Mouse (Mus musculus) kidney, postnatal 0 days (tissue): ENCODE results near the gene Tmem125. TPM values are rescaled to one million over a fixed set of nuclear protein-coding genes. Genes with fewer than 3 reads are reported as not detected.

Experiments used
- ATAC-seq: fragments of 200-750 bp; cut with Nextera tagmentation; replicated peaks from 2 replicates; pipeline ENCODE4 v1.8.0; 2017; ENCODE audit warnings: low read depth, moderate number of reproducible peaks, moderate TSS enrichment, moderate library complexity; ENCODE audit not compliant: low FRiP score
- DNase-seq: peaks from one replicate; pipeline ENCODE4 v3.0.0-alpha.2; 2016; ENCODE audit warnings: low spot score
- H3K27ac ChIP-seq: fragments of 300-500 bp; sonication (generic); 2 replicates; pipeline ENCODE4 v1.5.1; 2014; ENCODE audit warnings: mild to moderate bottlenecking
- H3K27me3 ChIP-seq: fragments of 300-500 bp; sonication (generic); 2 replicates; pipeline ENCODE4 v1.6.1; 2014; ENCODE audit warnings: low read length, mixed read lengths; ENCODE audit not compliant: insufficient read depth
- H3K36me3 ChIP-seq: fragments of 300-500 bp; sonication (generic); 2 replicates; pipeline ENCODE4 v1.6.1; 2014; ENCODE audit warnings: low read length, mixed read lengths; ENCODE audit not compliant: insufficient read depth
- H3K4me1 ChIP-seq: fragments of 300-500 bp; sonication (generic); replicated peaks from 2 replicates; pipeline ENCODE4 v1.6.1; 2014; ENCODE audit warnings: antibody characterized with exemption, low read length, mixed read lengths; ENCODE audit not compliant: insufficient read depth
- H3K4me2 ChIP-seq: fragments of 300-500 bp; sonication (generic); 2 replicates; pipeline ENCODE4 v1.6.1; 2014; ENCODE audit warnings: mild to moderate bottlenecking, low read length, moderate library complexity, mixed read lengths
- H3K4me3 ChIP-seq: fragments of 300-500 bp; sonication (generic); replicated peaks from 2 replicates; pipeline ENCODE4 v1.5.1; 2014; ENCODE audit warnings: low read depth, low read length
- H3K9ac ChIP-seq: fragments of 300-500 bp; sonication (generic); 2 replicates; pipeline ENCODE4 v1.6.1; 2014; ENCODE audit warnings: low read depth, low read length
- H3K9me3 ChIP-seq: fragments of 300-500 bp; sonication (generic); replicated peaks from 2 replicates; pipeline ENCODE4 v1.6.1; 2016; ENCODE audit warnings: low read length, inconsistent platforms, mixed read lengths
- CTCF ChIP-seq: IDR thresholded peaks from 2 replicates; pipeline ENCODE4 v1.5.1; 2016; ENCODE audit warnings: antibody characterized with exemption, low read depth, mild to moderate bottlenecking, moderate library complexity
- WGBS: fragments of 180-500 bp; shearing (Covaris S2); extraction: QIAGEN DNeasy Blood & Tissue Kit; methylation state at CpG from one replicate; pipeline ENCODE4 v1.1.7; 2014; 5-methylcytosine and 5-hydroxymethylcytosine counted together
- polyA plus RNA-seq: library from polyadenylated mRNA; unstranded; fragments of >200 nt; fragmentation: Nextera tagmentation; extraction: Ambion mirVana; gene quantifications from 2 replicates; pipeline ENCODE4 v1.2.1, GENCODE M21; 2015

Tmem125 gene
- polyA plus RNA-seq, 1 experiment from 2014 or later, result 11.3 TPM

DNA sequence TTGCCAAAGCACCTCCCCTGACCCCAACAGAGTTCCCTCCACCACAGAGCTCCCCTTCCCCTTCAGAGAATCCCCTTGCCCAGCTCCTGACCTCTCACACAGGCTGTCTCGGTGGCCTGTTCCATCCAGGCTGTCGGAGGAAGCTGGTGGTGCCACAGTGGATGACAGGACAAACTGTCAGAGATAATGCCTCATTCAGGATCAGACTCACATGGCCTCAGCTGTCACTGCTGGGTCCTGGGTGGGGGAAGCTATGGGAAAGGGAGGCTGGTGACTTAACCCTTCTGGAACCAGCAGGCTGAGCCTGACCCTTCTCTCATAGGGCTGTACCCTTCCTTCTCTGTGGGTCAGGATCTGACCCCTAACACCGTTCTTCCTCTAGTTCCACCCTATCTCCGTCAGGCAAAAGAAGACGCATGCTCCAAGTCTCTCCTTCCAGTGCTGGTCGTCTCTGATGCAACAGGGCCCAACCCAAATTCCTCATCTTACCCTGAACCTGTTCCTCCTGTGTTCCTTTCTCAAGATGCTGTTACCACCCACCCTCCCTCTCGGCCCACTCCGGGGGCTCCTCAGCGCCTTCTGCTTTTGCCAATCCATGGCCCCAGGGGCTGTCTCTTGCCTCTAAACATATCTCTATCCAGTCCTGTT lies 1.2 kb downstream of the Tmem125 start:
- no peaks in the 10 kb centered on the region for H3K27me3 ChIP-seq
- no peak for ATAC-seq
- WGBS, result 61% methylated on average over 9 of the region's 9 CpGs
- H3K4me2 ChIP-seq, result peak overlapping the region; percentile 53
- H3K4me3 ChIP-seq, result no peak overlapping the region
- H3K4me1 ChIP-seq, result no peaks in the 10 kb centered on the region; the same call in 1 of the 2 replicates
- H3K9ac ChIP-seq, result no peak overlapping the region; the same call in 1 of the 2 replicates
- TF ChIP-seq CTCF, result no peak
- H3K9me3 ChIP-seq, result no peaks in the 10 kb centered on the region
- no peak for DNase-seq
- H3K27ac ChIP-seq, result peak overlapping the region; percentile 84; the same call in 1 of the 2 replicates
- H3K36me3 ChIP-seq, result no peaks in the 10 kb centered on the region

DNA sequence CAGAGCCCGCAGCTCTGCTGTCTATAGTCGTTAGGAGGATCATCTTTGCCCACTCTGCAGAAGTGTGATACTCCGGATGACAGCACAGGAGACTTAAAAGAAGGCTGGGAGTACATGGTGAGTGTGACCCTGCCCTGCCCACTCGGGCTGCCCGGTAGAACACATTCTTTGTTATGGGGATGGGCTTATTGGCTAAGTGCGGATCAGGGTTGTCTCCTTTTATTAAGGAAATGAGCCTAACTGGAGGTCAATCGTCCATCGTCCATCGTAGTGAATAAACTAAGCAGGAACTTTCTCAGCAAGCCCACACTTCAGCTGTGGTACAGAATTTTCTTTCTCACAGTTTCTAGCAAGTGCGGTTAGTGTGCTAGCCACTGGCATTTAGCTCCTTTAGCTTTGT lies 3.9 kb downstream of the Tmem125 start:
- Histone ChIP-seq H3K4me1 (peaks cover 6% of the 10 kb centered on the region; the same call in 1 of the 2 replicates), H3K27me3 (no peaks in the 10 kb centered on the region), H3K36me3 (no peaks in the 10 kb centered on the region), H3K27ac (no peak overlapping the region), H3K4me3 (no peak overlapping the region), H3K9me3 (no peaks in the 10 kb centered on the region), H3K9ac (no peak overlapping the region), H3K4me2 (no peak overlapping the region)
- DNase-seq (no peak), ATAC-seq (no peak)
- 19% methylated on average over 10 of the region's 10 CpGs for WGBS
- TF ChIP-seq CTCF, result no peak

DNA sequence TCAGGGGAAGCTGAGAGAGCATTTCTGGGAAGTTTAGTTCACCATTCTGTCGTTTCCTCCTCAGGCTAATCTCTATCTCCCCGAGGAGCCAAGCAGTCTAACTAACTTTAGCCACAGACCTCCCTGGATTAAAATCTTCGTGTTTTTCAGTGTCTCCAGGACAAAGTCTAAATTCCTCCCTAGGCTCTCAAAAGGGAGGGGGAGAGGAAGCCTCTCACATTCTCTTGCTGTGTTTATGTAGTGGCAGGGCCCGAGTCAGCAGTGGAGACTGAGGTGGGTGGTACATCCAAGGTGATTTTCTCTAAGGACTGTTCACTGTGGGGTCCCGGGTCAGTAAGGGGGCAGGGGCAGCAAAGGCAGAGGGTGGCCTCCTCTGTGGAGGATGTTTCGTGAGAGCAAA lies 6.0 kb downstream of the Tmem125 start:
- Histone ChIP-seq H3K36me3 (no peaks in the 10 kb centered on the region), H3K9ac (0 out of 2 replicates have a peak overlapping the region, but pooled peaks have one; percentile 8), H3K9me3 (no peaks in the 10 kb centered on the region), H3K4me1 (peaks cover 8% of the 10 kb centered on the region; the same call in 1 of the 2 replicates), H3K4me3 (no peak overlapping the region), H3K27me3 (no peaks in the 10 kb centered on the region), H3K27ac (peak overlapping the region; percentile 62), H3K4me2 (no peak overlapping the region)
- TF ChIP-seq CTCF, result no peak
- ATAC-seq, result no peak
- 34% methylated on average over 6 of the region's 6 CpGs for WGBS
- DNase-seq, result no peak

DNA sequence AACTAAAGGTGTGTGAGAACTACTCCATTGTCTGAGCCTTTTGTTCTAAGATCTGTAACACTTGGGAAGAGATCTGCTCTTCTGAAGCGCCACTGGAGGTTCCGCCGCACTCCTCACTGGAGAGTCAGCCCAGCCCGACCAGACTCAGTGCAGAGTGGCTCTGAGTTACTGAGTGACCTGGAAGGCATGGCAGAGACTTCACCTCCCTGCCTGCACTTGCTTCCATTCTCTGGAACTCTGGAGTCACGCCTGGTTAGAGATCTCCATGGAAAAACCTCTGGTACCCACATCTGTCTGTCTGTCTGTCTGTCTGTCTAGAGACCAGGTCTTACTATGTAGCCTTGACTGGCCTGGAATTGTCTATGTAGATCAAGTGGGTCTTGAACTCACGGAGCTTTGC lies 8.2 kb downstream of the Tmem125 start:
- Histone ChIP-seq H3K4me2 (no peak overlapping the region), H3K4me1 (0 out of 2 replicates have a peak, but pooled peaks cover 10% of the 10 kb centered on the region), H3K27me3 (no peaks in the 10 kb centered on the region), H3K9me3 (no peaks in the 10 kb centered on the region), H3K9ac (no peak overlapping the region), H3K4me3 (no peak overlapping the region), H3K27ac (peak overlapping the region; percentile 31; the same call in 1 of the 2 replicates), H3K36me3 (no peaks in the 10 kb centered on the region)
- no peak for TF ChIP-seq CTCF
- WGBS, result 71% methylated on average over 6 of the region's 6 CpGs
- DNase-seq, result no peak
- no peak for ATAC-seq

DNA sequence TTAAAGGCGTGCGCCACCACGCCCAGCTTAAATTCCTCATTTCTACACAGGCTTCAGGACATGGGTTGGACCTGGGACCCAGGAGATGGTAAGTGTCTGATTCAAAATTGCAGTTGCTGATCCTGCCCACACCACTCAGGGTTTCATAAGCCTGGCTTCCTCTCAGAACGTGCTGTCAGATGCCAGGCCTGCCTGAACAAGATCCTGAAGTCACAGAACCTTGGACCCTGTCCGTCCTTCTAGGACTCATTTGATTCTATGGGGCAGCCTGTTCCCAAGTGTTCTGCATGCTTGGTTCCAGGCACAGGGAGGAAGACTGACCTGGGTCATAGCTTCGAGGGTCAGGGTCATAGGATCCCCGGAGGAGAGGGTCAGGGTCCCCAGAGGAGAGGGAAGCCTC lies 10.2 kb downstream of the Tmem125 start:
- TF ChIP-seq CTCF, result no peak
- no peak overlapping the region for H3K9ac ChIP-seq
- no peak overlapping the region for H3K4me2 ChIP-seq
- ATAC-seq, result peak; percentile 78
- no peaks in the 10 kb centered on the region for H3K27me3 ChIP-seq
- H3K4me1 ChIP-seq, result 0 out of 2 replicates have a peak, but pooled peaks cover 10% of the 10 kb centered on the region
- WGBS, result 56% methylated on average over 7 of the region's 7 CpGs
- no peak overlapping the region for H3K4me3 ChIP-seq
- no peaks in the 10 kb centered on the region for H3K9me3 ChIP-seq
- H3K36me3 ChIP-seq, result no peaks in the 10 kb centered on the region
- peak overlapping the region; percentile 42 for H3K27ac ChIP-seq
- no peak for DNase-seq

DNA sequence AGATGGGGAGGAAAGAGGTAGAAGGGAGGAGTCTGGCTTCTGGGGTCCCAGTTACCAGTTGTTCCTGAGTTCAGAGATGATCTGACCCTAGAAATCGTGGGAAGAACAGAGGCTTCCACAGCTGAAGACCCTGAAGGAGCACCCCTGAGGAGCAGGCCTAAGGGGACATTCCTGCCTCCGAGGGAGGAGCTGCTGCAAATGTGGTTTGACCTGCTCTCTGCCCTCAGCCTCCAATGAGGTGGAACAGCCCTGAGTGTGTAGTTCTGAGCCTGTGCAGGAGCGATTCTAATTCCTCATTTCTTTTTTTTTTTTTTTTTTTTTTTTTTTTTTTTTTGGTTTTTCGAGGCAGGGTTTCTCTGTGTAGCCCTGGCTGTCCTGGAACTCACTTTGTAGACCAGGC lies 10.7 kb downstream of the Tmem125 start:
- no peak overlapping the region for H3K4me2 ChIP-seq
- peak; percentile 74 for ATAC-seq
- H3K27me3 ChIP-seq, result no peaks in the 10 kb centered on the region
- H3K4me3 ChIP-seq, result no peak overlapping the region
- H3K36me3 ChIP-seq, result no peaks in the 10 kb centered on the region
- TF ChIP-seq CTCF, result no peak
- H3K27ac ChIP-seq, result peak overlapping the region; percentile 62
- 0 out of 2 replicates have a peak, but pooled peaks cover 10% of the 10 kb centered on the region for H3K4me1 ChIP-seq
- no peak overlapping the region for H3K9ac ChIP-seq
- no peaks in the 10 kb centered on the region for H3K9me3 ChIP-seq
- 34% methylated on average over 3 of the region's 4 CpGs for WGBS
- DNase-seq, result peak; percentile 34
